Mouse (Mus musculus) liver, adult 2 months (tissue): Measurements from ENCODE around the gene Gm20388.

ENCODE experiments used
- CTCF ChIP-seq: fragments of 200-500 bp; IDR thresholded peaks from 2 replicates; pipeline ENCODE4 v1.5.1; 2011; ENCODE audit warnings: low read depth, low read length, control low read depth
- POLR2A ChIP-seq: fragments of 200-500 bp; IDR thresholded peaks from 2 replicates; pipeline ENCODE4 v1.6.1; 2011; ENCODE audit warnings: low read length, control low read depth; ENCODE audit not compliant: insufficient read depth; ENCODE audit errors: extremely low read depth

DNA sequence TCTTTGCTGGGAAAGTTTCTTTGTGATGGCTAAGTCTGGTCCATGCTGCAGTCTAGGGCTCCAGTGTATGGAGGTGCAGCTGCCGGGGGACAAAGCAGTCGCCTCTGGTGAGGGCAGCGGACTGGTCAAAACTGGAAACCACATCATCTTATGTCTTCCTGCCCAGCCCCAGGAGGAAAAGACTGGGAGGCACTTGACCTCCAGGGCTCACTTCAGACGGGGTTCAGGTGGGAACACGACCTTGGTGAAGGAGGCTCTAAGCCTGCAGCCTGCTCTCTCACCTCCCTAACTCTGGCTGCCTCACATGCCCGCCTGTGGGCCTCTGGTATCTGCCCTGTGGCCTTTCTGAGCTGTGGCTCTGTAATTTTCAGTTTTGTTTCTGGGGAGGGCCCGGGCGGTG is 623.4 kb downstream of the Gm20388 start:
- TF ChIP-seq POLR2A (no peak), CTCF (no peak)
